Mouse (Mus musculus) hindbrain, embryonic 11.5 days (tissue): ENCODE measurements around the gene Tmem252. TPM values are rescaled to one million over a fixed set of nuclear protein-coding genes. Genes with fewer than 3 reads are reported as not detected.

Experiments used
- ATAC-seq: fragments of 200-750 bp; cut with Nextera tagmentation; 2 replicates; pipeline ENCODE4 v1.8.0; 2017; ENCODE audit warnings: mild to moderate bottlenecking, moderate TSS enrichment, moderate library complexity; ENCODE audit not compliant: low FRiP score
- DNase-seq: peaks from one replicate; pipeline ENCODE4 v3.0.0-alpha.2; 2015; ENCODE audit warnings: low spot score
- H3K27ac ChIP-seq: fragments of 300-500 bp; sonication (generic); 2 replicates; pipeline ENCODE4 v1.5.1; 2014; ENCODE audit warnings: mild to moderate bottlenecking, low read depth, low read length
- H3K27me3 ChIP-seq: fragments of 300-500 bp; sonication (generic); 2 replicates; pipeline ENCODE4 v1.6.1; 2014; ENCODE audit warnings: mild to moderate bottlenecking, low read length, moderate library complexity, mixed read lengths; ENCODE audit not compliant: control insufficient read depth, insufficient read depth
- H3K36me3 ChIP-seq: fragments of 300-500 bp; sonication (generic); 2 replicates; pipeline ENCODE4 v1.6.1; 2014; ENCODE audit warnings: mild to moderate bottlenecking, low read length, moderate library complexity, mixed read lengths; ENCODE audit not compliant: control insufficient read depth, insufficient read depth
- H3K4me1 ChIP-seq: fragments of 300-500 bp; sonication (generic); replicated peaks from 2 replicates; pipeline ENCODE4 v1.6.1; 2014; ENCODE audit warnings: low read length, mixed read lengths; ENCODE audit not compliant: control insufficient read depth, insufficient read depth
- H3K4me2 ChIP-seq: fragments of 300-500 bp; sonication (generic); replicated peaks from 2 replicates; pipeline ENCODE4 v1.6.1; 2014; ENCODE audit warnings: mild to moderate bottlenecking, low read depth, low read length
- H3K4me3 ChIP-seq: fragments of 300-500 bp; sonication (generic); 2 replicates; pipeline ENCODE4 v1.5.1; 2014; ENCODE audit warnings: low read depth, low read length
- H3K9ac ChIP-seq: fragments of 300-500 bp; sonication (generic); 2 replicates; pipeline ENCODE4 v1.6.1; 2014; ENCODE audit warnings: low read depth, low read length
- H3K9me3 ChIP-seq: fragments of 300-500 bp; sonication (generic); 2 replicates; pipeline ENCODE4 v1.6.1; 2016; ENCODE audit warnings: low read length; ENCODE audit not compliant: control insufficient read depth
- WGBS: fragments of 180-500 bp; shearing (Covaris S2); extraction: QIAGEN DNeasy Blood & Tissue Kit; methylation state at CpG from one replicate; pipeline ENCODE4 v1.1.7; 2014; 5-methylcytosine and 5-hydroxymethylcytosine counted together
- polyA plus RNA-seq: library from polyadenylated mRNA; unstranded; fragments of >200 nt; fragmentation: Nextera tagmentation; extraction: Ambion mirVana; gene quantifications from 2 replicates; pipeline ENCODE4 v1.2.1, GENCODE M21; 2014

Gene Tmem252
- polyA plus RNA-seq, 1 experiment from 2014 or later, result 0.88 TPM

GRCm38 (mm10) chr19:24648016-24648415 lies 25.8 kb upstream of the Tmem252 start:
- ATAC-seq (no peak), DNase-seq (no peak)
- Histone ChIP-seq H3K4me2 (no peak overlapping the region), H3K4me1 (no peaks in the 10 kb centered on the region), H3K36me3 (no peaks in the 10 kb centered on the region), H3K9me3 (no peaks in the 10 kb centered on the region), H3K27me3 (no peaks in the 10 kb centered on the region), H3K4me3 (no peak overlapping the region), H3K27ac (no peak overlapping the region), H3K9ac (no peak overlapping the region)
- WGBS, result 78% methylated on average over 8 of the region's 8 CpGs

- H3K4me2 ChIP-seq, result no peak overlapping the region
- no peaks in the 10 kb centered on the region for H3K4me1 ChIP-seq
- H3K9ac ChIP-seq, result no peak overlapping the region
- no peaks in the 10 kb centered on the region for H3K9me3 ChIP-seq
- no peaks in the 10 kb centered on the region; the same call in 1 of the 2 replicates for H3K27me3 ChIP-seq
- no peak overlapping the region for H3K4me3 ChIP-seq
- 75% methylated on average over 8 of the region's 8 CpGs for WGBS
- H3K36me3 ChIP-seq, result no peaks in the 10 kb centered on the region
- no peak for ATAC-seq
- H3K27ac ChIP-seq, result no peak overlapping the region
- no peak for DNase-seq
Observed at GRCm38 (mm10) chr19:24650428-24650827, 23.4 kb upstream of the Tmem252 start.

- Histone ChIP-seq H3K9me3 (no peaks in the 10 kb centered on the region), H3K4me3 (no peak overlapping the region), H3K27ac (no peak overlapping the region), H3K27me3 (no peaks in the 10 kb centered on the region; the same call in 1 of the 2 replicates), H3K36me3 (no peaks in the 10 kb centered on the region), H3K4me2 (no peak overlapping the region), H3K9ac (no peak overlapping the region), H3K4me1 (no peaks in the 10 kb centered on the region)
- no peak for DNase-seq
- 56% methylated on average over 2 of the region's 2 CpGs for WGBS
- ATAC-seq, result no peak
Observed at GRCm38 (mm10) chr19:24651595-24651994, 22.2 kb upstream of the Tmem252 start.

GRCm38 (mm10) chr19:24652342-24653019 lies 21.3 kb upstream of the Tmem252 start:
- ATAC-seq (no peak), DNase-seq (no peak)
- Histone ChIP-seq H3K4me1 (no peaks in the 10 kb centered on the region), H3K9me3 (no peaks in the 10 kb centered on the region), H3K9ac (no peak overlapping the region), H3K4me3 (no peak overlapping the region), H3K27me3 (no peaks in the 10 kb centered on the region; the same call in 1 of the 2 replicates), H3K36me3 (no peaks in the 10 kb centered on the region), H3K4me2 (no peak overlapping the region), H3K27ac (no peak overlapping the region)
- 46% methylated on average over 6 of the region's 6 CpGs for WGBS

GRCm38 (mm10) chr19:24653230-24653799 lies 20.5 kb upstream of the Tmem252 start:
- H3K4me3 ChIP-seq, result no peak overlapping the region
- no peaks in the 10 kb centered on the region for H3K4me1 ChIP-seq
- no peak overlapping the region for H3K27ac ChIP-seq
- 70% methylated on average over 9 of the region's 9 CpGs for WGBS
- H3K4me2 ChIP-seq, result no peak overlapping the region
- ATAC-seq (no peak), DNase-seq (no peak)
- H3K9me3 ChIP-seq, result no peaks in the 10 kb centered on the region
- no peaks in the 10 kb centered on the region for H3K36me3 ChIP-seq
- no peak overlapping the region for H3K9ac ChIP-seq
- H3K27me3 ChIP-seq, result no peaks in the 10 kb centered on the region; the same call in 1 of the 2 replicates

- Histone ChIP-seq H3K9ac (no peak overlapping the region), H3K4me3 (no peak overlapping the region), H3K4me2 (no peak overlapping the region), H3K9me3 (no peaks in the 10 kb centered on the region), H3K27ac (no peak overlapping the region), H3K36me3 (no peaks in the 10 kb centered on the region), H3K27me3 (no peaks in the 10 kb centered on the region; the same call in 1 of the 2 replicates), H3K4me1 (no peaks in the 10 kb centered on the region)
- WGBS, result 86% methylated on average over 3 of the region's 3 CpGs
- no peak for ATAC-seq
- DNase-seq, result no peak
Observed at GRCm38 (mm10) chr19:24656981-24657380, 16.8 kb upstream of the Tmem252 start.

- Histone ChIP-seq H3K4me3 (no peak overlapping the region), H3K4me2 (no peak overlapping the region), H3K36me3 (no peaks in the 10 kb centered on the region), H3K9me3 (no peaks in the 10 kb centered on the region), H3K27ac (no peak overlapping the region), H3K27me3 (no peaks in the 10 kb centered on the region), H3K4me1 (no peaks in the 10 kb centered on the region), H3K9ac (no peak overlapping the region)
- ATAC-seq, result no peak
- no peak for DNase-seq
- 93% methylated on average over 2 of the region's 2 CpGs for WGBS
Observed at GRCm38 (mm10) chr19:24662346-24662745, 11.5 kb upstream of the Tmem252 start.

GRCm38 (mm10) chr19:24665771-24666170 lies 8.0 kb upstream of the Tmem252 start:
- H3K4me1 ChIP-seq, result no peaks in the 10 kb centered on the region
- H3K9me3 ChIP-seq, result no peaks in the 10 kb centered on the region
- ATAC-seq (no peak), DNase-seq (no peak)
- no peak overlapping the region for H3K4me3 ChIP-seq
- no peaks in the 10 kb centered on the region for H3K27me3 ChIP-seq
- H3K36me3 ChIP-seq, result no peaks in the 10 kb centered on the region
- no peak overlapping the region for H3K4me2 ChIP-seq
- 80% methylated on average over 11 of the region's 11 CpGs for WGBS
- H3K27ac ChIP-seq, result no peak overlapping the region
- no peak overlapping the region for H3K9ac ChIP-seq

- WGBS, result 69% methylated on average over 3 of the region's 3 CpGs
- Histone ChIP-seq H3K27me3 (no peaks in the 10 kb centered on the region), H3K27ac (no peak overlapping the region), H3K36me3 (no peaks in the 10 kb centered on the region), H3K4me1 (no peaks in the 10 kb centered on the region), H3K4me3 (no peak overlapping the region), H3K9me3 (no peaks in the 10 kb centered on the region), H3K4me2 (no peak overlapping the region), H3K9ac (no peak overlapping the region)
- ATAC-seq (no peak), DNase-seq (no peak)
Observed at GRCm38 (mm10) chr19:24667527-24667926, 6.3 kb upstream of the Tmem252 start.
